Mouse (Mus musculus): ENCODE data around the gene Rnf40.

Gene Rnf40

DNA sequence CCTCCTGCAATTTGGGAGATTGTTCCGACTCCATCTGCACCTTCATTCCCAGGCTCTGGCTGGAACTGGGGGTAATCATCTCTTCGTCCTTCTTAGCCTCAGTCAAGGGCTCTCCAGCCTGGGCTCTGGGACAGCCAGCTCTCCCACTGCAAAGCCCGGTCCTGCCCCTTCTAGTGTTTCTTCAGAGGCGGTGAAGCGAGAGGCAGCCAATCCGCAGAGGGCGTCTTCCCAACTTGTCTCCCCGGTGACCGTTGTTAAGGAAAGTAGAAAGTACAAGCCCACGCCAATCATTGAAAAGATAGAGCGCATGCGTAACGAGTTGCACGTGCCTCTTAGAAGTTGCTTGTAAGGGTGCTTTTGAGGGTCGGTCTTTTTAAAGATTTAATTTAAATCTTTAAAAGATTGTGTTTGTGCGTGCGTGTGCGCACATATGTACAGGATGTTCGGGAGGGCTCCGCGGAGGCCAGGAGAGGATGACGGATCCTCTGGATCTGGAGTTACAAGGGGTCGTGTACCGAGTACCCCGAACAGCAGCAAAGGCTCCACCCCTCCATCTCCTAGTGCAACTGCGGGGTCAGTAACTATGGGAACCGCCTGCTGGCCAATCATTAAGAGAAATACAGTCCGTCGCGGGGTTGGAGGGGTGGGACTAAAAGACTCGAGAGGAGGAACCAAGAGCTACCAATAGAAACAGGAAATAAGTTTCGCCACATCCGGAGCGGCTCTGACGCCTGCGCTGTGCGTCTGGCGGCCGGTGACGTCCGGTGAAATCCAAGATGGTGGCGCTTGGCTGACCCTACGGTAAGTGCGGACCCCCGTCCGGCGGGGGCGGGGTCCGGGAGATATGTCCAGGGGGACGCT is at the start of gene Rnf40, which contains the start of gene Ccdc189:
Gene Rnf40 (plus strand): TSS at position 757 of the 861 bp plus-strand sequence.
Gene Ccdc189 (minus strand): TSS at position 585 of the 861 bp plus-strand sequence.
- peak; percentile 94 for DNase-seq

DNA sequence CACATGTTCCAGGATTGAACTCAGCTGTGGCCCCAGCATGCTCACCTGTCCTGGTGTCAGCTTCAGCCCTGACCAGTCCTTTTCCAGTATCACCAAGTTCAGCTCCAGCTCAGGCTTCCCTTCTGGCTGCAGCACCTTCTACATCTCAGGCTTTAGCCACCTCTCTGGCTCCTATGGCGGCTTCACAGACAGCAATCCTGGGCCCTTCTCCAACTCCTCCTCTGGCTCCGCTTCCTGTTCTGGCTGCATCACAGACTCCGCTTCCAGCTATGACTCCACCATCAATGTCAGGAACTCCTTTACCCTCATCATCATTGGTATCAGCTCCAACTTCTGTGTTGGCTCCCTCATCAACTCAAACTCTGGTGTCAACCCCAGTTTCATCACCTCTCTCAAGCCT is 46.9 kb upstream of the Rnf40 start:
- DNase-seq = no peak

DNA sequence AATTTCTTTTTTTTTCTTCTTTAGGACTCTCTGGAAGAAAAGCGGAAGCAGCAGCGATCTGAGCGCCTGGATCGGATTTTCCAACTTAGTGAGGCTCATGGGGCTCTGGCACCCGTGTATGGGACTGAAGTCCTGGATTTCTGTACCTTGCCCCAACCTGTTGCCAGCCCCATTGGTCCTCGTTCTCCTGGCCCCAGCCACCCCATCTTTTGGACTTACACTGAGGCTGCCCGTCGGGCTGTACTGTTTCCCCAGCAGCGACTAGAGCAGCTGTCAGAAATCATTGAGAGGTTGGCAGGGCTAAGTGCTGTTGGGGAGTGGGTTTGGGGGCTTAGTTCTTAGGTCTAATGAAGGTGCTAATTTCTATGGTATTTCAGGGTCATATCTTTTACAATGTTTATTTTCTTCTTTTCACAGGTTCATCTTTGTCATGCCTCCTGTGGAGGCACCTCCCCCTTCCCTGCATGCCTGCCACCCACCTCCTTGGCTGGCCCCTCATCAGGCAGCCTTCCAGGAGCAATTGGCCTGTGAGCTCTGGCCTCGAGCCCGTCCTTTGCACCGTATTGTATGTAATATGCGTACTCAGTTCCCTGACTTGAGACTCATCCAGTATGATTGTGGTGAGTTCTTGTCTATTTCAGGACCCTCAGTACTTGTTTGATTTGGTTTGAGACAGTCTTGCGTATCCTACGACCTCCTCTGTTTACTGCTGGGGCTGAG is 39.3 kb upstream of the Rnf40 start:
- peak; percentile 53 for DNase-seq

DNA sequence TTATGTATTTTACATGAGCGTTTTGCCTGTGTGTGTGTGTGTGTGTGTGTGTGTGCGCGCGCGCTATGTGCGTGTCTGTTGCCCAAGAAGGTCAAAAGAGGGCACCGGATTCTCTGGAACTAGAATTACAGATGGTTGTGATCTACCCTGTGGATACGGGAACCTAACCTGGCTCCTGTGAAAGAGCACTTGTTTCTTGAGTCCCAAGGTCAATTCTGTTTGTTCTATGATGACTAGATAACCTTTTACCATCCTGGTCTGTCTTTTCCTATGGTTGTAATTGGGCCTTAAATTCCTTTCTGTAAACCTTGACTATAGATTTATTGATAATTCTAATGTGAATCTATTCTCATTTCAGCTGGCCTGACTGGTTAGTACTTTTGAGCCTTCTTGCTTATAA is 37.0 kb upstream of the Rnf40 start:
- DNase-seq = no peak

DNA sequence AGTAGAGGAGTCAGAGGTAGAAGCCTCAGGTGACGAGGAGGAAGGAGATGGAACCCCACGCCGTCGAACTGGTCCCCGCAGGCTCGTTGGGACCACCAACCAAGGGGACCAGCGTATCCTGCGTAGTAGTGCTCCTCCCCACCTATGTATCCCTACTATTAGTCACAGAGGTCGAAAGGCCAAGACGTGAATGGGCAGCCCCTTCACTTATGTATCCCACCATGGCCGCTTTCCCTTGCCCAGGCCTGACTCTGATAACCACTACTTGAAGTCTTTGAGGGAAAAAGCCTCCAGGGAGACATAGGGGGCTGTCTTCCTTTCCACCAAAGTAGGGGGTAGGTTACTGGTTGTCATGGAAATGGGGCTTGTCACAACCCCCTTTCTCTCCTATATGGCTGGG is 28.0 kb upstream of the Rnf40 start:
- no peak for DNase-seq

DNA sequence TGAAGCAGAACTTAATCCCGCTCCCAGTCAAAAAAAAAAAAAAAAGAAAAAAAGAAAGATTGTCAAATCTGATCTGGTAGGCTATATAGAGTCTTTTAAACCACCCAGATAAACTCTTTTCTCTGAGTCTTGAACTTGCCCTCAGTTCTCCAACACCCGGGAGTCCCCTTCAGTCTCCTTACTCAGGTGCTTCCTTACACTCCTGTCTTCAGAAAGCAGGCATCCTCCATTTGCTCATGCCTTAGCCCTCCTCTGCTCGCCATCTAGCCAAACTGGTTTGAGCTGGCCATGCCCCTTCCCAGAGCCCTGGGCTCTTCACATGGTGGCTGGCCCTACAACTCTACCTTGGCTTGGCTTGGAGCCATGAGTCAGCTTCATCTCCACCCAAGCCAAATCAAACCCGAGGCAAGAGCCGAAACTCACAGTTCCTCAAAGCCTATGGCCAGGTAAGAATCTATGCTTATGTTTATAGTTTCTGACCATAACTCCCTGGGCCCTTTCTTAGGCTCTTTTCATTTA is 27.2 kb upstream of the Rnf40 start, which contains the start of gene Tmem265:
Gene Tmem265 (plus strand): TSS at position 51 of the 519 bp plus-strand sequence.
- DNase-seq = no peak

DNA sequence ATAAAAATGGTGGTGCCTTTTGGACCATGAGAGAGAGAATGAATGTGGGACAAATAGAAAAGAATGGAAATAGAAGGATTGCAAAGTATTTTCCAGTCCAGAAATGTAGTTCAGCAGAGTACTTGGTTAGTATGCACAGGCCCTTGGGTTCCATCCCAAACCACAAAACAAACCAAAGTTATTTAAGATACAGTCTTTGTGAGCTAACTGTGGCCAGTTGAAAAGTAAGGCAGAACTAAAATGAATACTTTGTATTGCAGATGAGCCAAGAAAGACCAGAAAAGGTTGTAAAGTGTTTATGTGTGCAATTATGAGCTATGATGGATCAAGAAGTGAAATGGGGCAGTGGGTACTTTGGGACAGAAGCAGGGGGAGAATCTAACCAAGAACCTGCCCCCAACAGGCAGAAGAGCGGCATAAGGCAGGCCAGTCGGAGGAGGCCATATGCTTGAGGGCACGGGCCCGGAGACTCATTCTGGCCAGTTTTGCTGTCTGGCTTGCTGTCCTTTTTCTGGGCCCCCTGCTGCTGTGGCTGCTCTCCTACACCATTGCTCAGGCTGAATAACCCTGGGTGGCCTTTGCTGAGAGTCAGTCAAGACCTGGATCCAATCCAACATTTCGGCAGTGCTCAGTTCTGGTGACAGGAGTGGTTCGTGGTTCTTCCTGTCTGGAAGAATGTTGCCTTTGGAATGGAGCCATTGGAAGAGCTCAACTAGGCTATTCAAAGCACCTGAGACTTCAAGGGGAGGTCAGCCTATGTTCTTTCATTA is 24.0 kb upstream of the Rnf40 start:
- DNase-seq = peak; percentile 23

DNA sequence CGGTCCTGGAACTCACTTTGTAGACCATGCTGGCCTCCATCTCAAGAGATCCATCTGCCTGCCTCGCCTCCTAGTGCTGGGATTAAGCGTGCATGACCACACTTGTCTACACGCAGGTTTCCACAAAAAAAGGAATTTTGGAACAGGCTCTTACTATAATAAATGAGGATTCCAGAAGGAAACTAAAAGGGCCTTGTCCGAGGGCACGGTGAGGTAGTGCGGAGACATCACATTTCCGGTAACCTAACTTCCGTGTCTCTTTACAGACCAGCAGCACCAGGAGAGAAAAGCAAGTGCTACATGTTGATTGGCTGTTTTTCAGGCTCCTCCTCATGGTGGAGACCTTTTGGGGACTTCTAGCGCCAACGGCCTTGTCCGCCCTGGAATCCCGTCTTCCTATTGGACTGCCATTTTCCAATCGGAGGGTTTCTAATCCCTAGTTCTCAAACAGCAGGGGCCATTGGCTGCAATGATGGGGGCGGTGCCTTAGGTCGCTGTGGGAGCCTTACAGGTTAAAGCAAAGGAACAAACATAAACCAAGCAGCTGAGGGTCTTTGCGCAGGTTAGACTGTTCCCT is 15.6 kb upstream of the Rnf40 start, which contains the start of gene Phkg2:
Gene Phkg2 (plus strand): TSS at position 446 of the 577 bp plus-strand sequence.
- DNase-seq = peak; percentile 87

DNA sequence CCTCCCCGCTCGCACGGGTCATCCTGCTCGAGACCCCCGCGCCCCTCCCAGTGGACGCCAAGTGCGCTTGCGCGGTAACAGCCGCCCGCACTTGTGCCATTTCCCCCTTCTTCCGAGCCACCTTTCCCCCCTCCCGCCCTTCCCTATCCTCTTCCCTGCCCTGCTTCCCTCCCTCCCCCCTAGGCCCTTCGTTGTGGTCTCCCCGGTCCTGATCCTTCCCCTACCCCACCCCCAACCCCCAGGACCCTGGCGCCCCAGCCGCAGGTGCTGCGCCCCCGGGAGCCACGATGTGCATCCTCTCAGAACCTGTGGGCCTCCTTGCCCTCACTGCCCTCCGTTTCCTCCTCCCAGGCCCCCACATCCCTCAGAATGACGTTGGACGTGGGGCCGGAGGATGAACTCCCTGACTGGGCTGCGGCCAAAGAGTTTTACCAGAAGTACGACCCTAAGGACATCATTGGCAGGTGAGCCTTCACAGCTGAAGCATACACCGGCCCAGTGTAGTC is 15.0 kb upstream of the Rnf40 start:
- peak; percentile 15 for DNase-seq

DNA sequence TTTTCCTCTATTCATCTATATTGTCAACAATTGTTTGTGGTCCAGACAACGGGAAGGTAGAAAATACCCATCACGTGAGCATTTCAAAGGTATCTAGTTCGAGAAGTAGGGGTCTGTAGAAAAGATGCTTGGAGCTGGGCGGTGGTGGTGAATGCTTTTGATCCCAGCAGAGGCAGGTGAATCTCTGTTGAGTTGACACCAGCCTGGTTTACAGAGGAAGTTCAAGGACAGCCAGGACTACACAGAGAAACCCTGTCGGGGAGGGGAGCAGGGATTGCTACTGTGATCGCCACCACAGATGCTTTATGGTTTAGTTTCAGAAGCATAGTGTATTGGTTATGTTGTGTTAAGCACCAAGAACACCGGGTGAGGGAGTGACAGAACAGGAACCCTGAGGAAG is 14.5 kb upstream of the Rnf40 start:
- no peak for DNase-seq

DNA sequence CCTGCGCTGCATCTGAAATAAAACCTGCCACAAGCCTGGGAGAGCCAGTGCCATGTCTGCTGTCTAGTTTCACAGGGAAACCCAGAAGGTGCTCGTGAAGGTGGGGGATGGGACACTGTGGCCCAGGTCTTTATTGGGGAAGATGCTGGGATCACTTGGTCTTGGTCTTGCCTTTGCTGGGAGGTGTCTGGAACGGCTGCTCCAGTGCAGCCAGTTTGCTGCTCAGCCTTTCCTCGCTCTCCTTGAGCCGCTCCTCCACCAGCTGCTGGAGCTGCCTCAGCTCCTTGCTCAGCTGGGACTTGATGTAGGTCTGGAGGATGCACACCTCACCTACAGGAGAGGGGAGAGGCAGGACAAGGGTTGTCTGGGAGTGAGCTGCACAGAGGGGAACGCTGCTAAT is 5.3 kb upstream of the Rnf40 start:
- DNase-seq = no peak

DNA sequence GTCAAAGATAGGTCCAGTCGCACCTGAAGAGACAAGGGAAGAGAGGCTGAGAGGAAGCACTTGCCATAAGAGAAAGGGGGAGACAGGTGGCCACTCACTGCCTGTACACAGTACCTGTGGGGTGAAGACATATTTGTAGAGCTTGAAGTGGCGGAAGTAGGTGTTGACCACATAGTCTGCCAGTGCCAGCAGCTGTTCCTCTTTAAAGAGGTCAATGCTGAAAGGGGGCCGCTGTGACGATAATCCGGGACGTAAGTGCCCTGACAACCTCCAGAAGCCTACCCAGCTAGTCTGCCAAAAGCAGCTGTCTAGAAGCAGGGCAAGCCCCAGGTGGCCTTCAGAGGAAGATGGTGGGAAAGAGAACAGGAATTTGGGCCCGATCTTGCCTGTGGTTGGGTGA is 3.5 kb upstream of the Rnf40 start:
- no peak for DNase-seq

DNA sequence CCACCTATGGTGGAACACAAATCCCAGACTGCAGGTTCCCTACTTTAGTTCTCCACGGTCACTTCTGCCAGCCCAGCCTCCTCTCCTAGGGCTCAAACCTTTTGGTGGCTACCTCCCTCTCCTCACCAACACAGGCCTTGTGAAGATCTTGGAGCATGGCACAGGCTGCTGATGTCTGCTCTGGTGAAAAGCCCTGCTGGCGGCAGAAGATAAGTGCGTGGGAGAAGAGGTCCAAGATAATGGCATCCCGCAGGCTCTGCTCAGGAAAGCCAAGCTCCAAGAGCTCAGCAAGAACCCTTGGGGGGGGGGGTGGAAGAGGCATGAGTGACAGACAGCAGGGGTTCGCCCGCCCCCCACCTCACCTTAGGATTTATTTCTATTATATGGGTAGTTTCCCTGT is 2.4 kb upstream of the Rnf40 start:
- no peak for DNase-seq

DNA sequence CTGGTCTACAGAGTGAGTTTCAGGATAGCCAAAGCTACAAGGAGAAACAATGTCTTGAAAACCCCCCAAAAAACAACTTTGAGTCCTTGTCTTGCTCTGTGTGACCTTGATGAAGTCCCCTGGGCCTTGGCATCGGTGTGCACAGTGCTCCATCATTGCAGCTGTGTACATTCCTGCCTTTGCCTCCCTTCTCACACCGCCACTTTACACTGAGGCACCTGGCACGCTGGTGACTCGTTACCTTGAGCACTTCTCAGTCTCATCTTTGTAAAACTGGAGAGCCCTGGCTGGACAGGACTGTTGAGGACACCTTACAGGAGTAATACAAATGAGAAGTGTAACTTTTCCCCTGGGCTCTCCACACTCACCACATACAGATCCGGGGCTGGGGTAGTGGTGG is 1.4 kb upstream of the Rnf40 start:
- no peak for DNase-seq

DNA sequence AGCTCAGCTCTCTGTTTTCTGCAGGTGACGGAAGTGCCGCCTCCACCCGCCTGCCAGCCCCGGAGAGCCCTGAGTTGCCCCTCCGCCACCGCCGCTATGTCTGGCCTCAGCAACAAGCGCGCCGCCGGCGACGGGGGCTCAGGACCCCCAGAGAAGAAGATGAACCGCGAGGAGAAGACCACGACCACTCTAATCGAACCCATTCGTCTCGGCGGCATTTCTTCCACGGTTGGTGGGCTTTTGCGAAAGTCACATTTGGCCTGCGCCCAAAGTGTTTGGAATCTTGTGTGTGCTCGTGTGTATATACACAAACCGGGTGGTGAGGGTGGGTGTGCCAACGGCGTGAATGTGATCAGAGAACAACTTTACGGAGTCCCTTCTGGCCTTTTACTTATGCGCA is 334 bp downstream of the Rnf40 start:
- no peak for DNase-seq

DNA sequence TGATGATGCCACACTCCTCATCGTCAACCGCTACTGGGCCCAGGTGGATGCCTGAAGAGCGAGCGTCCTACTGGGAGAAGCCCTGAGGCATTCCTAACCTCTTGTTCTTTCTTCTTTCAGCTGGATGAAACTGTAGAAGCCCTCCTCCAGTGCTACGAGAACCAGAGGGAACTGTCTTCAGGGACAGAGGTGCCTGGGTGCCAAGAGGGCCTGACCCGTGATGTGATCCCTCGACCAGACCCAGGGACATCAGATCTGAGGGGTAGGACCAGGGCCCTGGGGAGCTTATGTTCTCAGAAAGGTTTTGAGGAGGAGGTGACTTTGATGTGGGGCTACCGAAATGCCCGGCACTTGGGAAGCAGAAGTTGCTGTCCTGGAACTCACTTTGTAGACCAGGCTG is 1.1 kb downstream of the Rnf40 start:
- no peak for DNase-seq

DNA sequence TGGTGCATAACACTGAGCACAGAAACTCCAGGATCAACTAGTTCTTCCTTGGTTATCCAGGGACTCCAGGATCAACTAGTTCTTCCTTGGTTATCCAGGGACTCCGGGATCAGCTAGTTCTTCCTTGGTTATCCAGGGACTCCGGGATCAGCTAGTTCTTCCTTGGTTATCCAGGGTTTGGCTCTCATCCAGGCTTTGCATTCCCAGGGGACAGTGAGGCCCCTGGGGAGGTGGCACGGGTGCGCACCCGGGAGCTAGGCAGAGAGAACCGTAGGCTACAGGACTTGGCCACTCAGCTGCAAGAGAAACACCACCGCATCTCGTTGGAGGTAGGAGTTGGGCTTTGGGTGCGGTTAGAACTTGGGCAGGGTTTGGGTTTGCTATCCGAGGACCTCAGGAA is 2.5 kb downstream of the Rnf40 start:
- no peak for DNase-seq

DNA sequence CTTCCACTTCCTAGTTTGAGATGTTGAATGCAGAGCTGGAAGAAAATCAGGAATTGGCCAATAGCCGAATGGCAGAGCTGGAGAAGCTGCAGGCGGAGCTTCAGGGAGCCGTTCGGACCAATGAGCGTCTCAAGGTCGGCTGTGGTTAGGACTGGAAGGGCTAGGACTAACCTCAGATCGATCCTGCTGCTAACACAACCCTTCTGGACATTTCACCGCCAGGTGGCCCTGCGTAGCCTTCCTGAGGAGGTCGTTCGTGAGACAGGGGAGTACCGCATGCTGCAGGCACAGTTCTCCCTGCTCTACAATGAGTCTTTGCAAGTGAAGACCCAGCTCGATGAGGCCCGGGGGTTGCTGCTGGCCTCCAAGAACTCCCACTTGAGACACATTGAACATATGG is 4.0 kb downstream of the Rnf40 start:
- no peak for DNase-seq

DNA sequence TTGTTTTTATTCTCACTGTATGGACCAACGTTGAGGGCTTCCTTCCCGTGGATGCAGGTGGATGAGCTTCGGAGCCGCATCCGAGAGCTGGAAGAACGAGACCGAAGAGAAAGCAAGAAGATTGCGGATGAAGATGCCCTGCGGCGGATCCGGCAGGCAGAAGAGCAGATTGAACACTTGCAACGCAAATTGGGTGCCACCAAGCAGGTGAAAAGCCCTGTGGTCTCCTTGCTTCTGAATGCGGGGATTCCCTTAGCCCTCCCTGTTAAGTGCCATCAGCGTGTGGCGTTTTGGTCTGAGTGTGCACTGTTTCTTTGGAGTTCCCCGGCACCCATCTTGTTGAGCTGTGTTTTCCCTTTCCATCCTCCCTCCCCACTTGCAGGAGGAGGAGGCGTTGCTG is 8.2 kb downstream of the Rnf40 start:
- no peak for DNase-seq

DNA sequence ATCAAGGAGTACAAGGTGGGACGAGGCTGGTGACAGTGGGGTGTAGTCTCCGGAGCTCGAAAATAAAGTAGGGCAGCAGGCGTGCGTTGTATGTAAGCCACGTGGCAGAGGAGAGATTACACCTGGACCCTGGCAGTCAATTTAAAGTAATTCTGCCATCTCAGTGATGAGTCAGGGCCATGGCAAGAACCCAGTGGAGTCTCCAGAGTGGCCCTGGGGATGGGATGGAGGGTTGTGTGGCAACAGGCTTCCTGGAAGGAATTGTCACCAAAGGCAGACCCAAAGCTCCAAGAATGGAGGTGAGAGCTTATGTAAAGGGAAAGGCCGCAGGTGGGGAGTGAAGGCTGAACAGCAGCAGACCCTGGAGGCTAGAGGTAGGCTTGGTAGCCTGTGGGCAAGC is 12.0 kb downstream of the Rnf40 start:
- no peak for DNase-seq

DNA sequence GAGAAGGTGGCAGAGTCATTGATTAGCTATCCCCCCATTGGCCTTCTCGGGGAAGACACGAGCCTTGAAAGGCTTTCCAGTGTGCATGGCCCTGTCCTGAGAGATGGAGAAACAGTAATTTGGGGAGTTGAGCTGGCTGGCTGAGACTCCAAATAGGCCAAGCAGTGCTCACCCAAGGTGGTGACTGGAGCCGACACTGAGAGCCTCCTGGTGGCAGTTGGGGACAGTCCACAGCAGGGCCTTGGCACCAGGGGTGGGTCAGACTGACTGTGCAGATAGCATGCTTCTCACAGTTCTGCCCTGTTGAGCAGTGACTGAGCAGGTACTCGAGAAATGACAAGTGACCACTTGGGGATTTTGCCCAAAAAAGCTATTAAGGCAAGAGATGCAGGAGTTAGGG is 13.2 kb downstream of the Rnf40 start:
- no peak for DNase-seq

DNA sequence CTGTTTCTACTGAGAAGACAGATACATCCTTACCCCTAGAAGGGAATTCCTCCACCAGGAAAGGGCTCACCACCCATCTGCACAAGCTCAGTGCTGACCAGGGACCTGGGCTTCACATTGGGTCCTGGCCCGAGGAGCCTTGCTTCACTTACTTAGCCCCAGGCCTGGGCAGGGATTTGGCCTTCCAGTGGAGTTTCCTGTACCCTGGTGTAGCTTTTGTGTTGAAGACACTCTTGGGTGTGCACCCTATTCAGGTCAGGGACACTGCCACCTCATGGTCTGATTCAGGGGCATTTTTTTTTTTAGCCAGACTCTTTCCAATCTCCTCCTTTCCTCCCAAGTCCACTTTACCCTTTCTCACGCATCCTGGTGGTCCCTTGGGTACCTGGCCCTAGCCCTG is 14.3 kb downstream of the Rnf40 start:
- DNase-seq = no peak

DNA sequence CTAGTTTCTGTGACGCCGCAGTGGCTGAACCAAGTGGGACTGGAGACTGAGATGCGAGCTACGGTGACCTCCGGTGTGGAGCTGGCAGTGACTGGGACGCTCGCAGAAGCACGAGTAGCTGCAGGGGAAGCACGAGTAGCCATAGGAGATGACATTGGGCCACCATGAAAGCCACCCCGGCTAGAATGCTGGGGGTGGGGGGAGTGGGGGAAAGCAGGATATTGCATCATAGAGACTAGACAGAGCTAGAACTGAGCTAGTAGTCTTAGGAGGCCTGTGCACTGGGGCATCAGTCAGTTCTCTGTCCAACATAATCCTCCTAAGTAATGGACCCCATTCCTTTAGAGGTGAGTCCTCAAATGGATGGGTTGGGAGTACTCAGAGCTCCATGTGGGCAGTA is 15.7 kb downstream of the Rnf40 start:
- DNase-seq = no peak
